12 mouse cellular contexts compared by ENCODE assay signal in the genomic region with DNA sequence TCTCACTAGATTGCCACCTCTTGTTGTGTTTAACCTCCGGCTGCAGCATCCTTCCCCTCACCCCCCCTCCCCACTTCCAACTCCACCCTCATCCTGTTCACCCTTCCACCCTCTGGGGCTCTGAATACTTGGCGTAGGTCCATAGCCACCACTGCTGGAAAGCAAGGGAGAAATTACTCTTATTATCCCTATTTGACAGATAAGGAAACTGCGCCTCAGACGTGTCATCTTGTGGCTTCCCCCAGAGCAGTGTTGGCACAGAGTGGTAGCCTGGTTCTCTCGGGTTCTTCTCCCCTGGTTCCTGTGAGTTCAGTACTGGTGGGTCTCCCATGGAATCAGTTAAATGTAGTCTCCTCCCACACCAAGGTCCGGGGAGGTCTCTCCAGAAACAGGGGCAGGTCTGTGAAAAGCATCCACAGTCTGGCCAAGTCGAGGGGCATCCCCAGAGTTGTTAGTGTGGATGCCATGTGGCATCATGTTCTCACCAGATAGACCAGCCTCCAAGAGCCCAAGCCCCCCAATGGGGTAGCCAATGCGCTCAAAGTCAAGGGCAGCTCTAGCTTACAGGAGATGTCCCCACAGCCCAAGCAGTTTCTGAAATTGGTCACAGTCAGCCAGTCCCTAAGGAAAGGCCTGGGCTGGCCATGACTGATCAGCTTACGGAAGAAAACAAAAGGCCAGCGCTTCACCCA. TPM values are rescaled to one million over a fixed set of nuclear protein-coding genes. Genes with fewer than 3 reads are reported as not detected.
DNase-seq lines count a peak whose midpoint lies in the region; ATAC-seq lines count a peak whose summit lies in the region.
"Had no signal": no experiment of that assay in that cellular context is flagged by ENCODE, and none has a peak within 500 bp of the region (broad histone marks: within the 10 kb centered on the region; RNA-seq: fewer than 3 reads in every experiment).

No protein-coding gene starts in this region.

- no peak overlapping the region for H3K4me3 ChIP-seq in midbrain, embryonic 12.5 days
- no peak overlapping the region for H3K4me3 ChIP-seq in midbrain, embryonic 15.5 days
- H3K4me3 ChIP-seq: megakaryocyte, embryonic 14.5 days had no signal

- WGBS in midbrain, embryonic 12.5 days: 62% methylated on average over 10 of the region's 10 CpGs
- WGBS in midbrain, embryonic 15.5 days: 55% methylated on average over 10 of the region's 10 CpGs

- H3K9me3 ChIP-seq in midbrain, embryonic 12.5 days: no peaks in the 10 kb centered on the region
- H3K9me3 ChIP-seq in midbrain, embryonic 15.5 days: no peaks in the 10 kb centered on the region

- H3K4me2 ChIP-seq in midbrain, embryonic 12.5 days (replicated peaks): no peak overlapping the region
- H3K4me2 ChIP-seq in midbrain, embryonic 15.5 days: no peak overlapping the region

- H3K27me3 ChIP-seq in midbrain, embryonic 12.5 days: no peaks in the 10 kb centered on the region
- no peaks in the 10 kb centered on the region for H3K27me3 ChIP-seq in midbrain, embryonic 15.5 days (replicated peaks)
- H3K27me3 ChIP-seq: Patski had no signal

- peak; percentile 37 to 60 for DNase-seq in adrenal gland, adult (ENCODE audit: inconsistent age in 2 of 2, low spot score in 1 of 2)
- no peak for DNase-seq in adrenal gland, adult 18-20 months (ENCODE audit: low spot score in 2 of 2)
- DNase-seq in kidney, postnatal 36 days: peak; percentile 71 to 73
- no peak for DNase-seq in spleen, postnatal 14 days (ENCODE audit: low spot score in 2 of 2)
- DNase-seq in spleen, postnatal 10 days (ENCODE audit: low spot score in 2 of 2): no peak
- DNase-seq in T-cell, adult 2 months (ENCODE audit: low spot score): no peak
- DNase-seq: cerebellum, adult 11 months; layer of hippocampus, adult 9-11 months had no signal

- no peak overlapping the region for H3K9ac ChIP-seq in midbrain, embryonic 12.5 days (replicated peaks)
- no peak overlapping the region for H3K9ac ChIP-seq in midbrain, embryonic 15.5 days

- H3K27ac ChIP-seq in midbrain, embryonic 12.5 days (replicated peaks): no peak overlapping the region
- H3K27ac ChIP-seq in midbrain, embryonic 15.5 days: no peak overlapping the region

- H3K4me1 ChIP-seq in midbrain, embryonic 12.5 days: peaks cover 1% of the 10 kb centered on the region
- H3K4me1 ChIP-seq in midbrain, embryonic 15.5 days: peaks cover 3% of the 10 kb centered on the region

- 0 out of 2 replicates have a peak, but pooled peaks have one; percentile 58 for ATAC-seq in midbrain, embryonic 12.5 days (ENCODE audit: low FRiP score, low read depth)
- no peak for ATAC-seq in midbrain, embryonic 15.5 days (replicated peaks)
- ATAC-seq: Patski had no signal

- no peaks in the 10 kb centered on the region for H3K36me3 ChIP-seq in midbrain, embryonic 12.5 days
- no peaks in the 10 kb centered on the region for H3K36me3 ChIP-seq in midbrain, embryonic 15.5 days (replicated peaks)

RNA-seq across cellular contexts. Expression of a gene that starts 12.7 kb away (rescaled TPM):
- 1 to 10 TPM; 3.6 to 4.6 TPM for total RNA-seq in adrenal gland, adult 18-20 months (2021)
- polyA plus RNA-seq in midbrain, embryonic 12.5 days (2016; fragmentation: Nextera tagmentation; extraction: Ambion mirVana): 3.2 and 4.9 TPM in 2 replicates
- polyA plus RNA-seq in midbrain, embryonic 15.5 days (2015; fragmentation: Nextera tagmentation; extraction: Ambion mirVana): 5.0 and 5.5 TPM in 2 replicates

Comparison
In these comparisons a context has a peak if more than half of its experiments do, and no peak if none do; other contexts are left out.
1. DNase-seq: peak in adrenal gland, adult (2 of 2) and kidney, postnatal 36 days (2 of 2); none in adrenal gland, adult 18-20 months (0 of 2), spleen, postnatal 14 days (0 of 2), spleen, postnatal 10 days (0 of 2) and T-cell, adult 2 months (single experiment).